Mouse (Mus musculus): ENCODE results near the gene Cdk10.
"Not testable (repeated sequence)": the region's sequence is repeated elsewhere in the genome, so short reads cannot be mapped to it uniquely, and the experiment has no call there.

Cdk10 gene

DNA sequence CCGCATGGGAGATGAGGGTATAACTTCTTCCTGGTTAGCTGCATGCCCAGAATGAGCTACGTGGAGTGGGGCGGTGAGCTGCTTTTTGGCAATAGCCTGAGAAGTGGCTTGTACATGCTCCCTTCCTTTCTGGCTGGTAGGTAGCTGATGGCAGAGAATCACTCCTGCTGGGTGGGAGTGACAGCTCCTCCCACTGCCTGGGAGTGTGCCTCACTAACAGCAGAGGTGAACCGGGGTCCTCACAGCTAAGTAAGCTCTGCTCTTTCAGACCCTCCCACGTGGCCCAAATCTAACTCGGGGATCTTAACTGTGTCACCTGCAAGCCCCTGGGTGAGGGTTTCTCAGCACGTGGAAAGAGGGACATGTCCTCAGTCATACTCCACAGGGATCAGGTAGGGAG, 7.9 kb downstream of the Cdk10 start:
- in situ Hi-C loops (cut with MboI, MseI) = loop anchor here (25.0 kb wide), 1 partner anchor 355 kb away; no protein-coding TSS in a partner anchor

DNA sequence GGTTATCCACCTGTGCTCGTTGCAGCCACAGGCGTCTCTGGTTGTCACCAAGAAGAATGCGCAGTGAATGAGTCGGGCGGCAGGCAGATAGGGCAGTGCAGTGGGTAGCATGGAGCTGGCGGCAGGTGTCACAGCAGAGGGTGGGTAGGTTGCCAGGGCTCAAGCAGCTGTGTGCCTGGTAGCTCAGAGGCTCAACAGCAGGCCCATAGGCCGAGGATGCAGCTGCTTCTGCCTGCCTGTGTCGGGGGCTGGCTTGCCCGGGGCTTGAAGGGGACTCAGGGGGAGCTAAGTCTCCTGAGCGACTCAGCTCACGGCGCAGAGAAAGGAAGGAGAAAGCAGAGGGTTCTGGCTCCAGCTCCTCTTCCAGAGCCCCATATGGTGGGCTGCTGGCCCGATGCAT, 8.7 kb downstream of the Cdk10 start:
- in situ Hi-C loops (cut with MboI, MseI) = loop anchor here (25.0 kb wide), 1 partner anchor 354 kb away; no protein-coding TSS in a partner anchor

DNA sequence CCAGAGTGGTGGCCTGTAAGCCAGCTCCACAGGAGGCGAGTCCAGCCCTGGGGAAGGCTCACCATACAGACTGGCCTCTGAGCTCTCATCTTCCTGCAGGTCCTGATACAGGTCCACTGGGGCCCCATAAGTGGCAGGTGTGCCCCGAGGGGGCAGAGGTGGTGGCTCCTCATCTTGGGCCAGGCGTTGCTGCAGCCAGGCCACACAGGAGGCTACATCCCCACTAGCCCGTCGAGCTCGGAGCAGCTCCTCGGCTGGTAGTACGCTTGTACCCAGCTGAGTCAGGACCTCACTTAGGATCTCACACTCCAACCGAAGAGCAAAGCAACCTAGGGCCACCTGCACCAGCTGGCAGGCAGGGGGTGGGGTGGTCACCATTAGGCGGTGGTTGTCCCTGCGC, 9.1 kb downstream of the Cdk10 start:
- in situ Hi-C loops (cut with MboI, MseI) = loop anchor here (25.0 kb wide), 1 partner anchor 354 kb away; no protein-coding TSS in a partner anchor

DNA sequence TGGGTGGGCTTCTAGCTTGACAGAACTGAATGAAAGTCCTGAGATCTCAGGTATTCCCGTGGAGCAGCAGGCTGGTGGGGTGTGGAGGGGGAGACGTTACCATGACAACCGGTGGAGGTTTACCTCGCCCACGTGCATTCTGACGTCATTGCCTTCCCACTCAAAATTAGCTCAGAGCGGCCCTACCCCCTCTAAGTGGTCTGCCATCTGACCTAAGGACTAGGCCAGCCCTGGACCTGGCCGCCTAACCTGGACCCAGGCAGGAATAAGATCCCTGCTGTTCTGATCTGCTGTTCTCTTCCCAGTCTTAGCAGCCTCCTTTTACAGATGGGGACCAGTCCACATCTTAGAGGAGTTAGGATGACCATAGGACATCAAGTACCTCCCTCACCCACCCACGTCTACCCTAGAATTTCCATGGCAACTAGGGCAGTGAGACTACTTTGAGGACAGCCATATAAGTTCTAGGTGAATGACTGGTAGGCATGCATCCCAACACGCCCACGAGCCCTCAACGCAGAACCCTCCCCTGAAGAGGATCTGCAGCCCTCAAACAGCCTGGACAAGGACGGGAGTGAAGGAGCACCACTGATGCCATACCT, 10.4 kb downstream of the Cdk10 start:
- in situ Hi-C loops (cut with MboI, MseI) = loop anchor here (25.0 kb wide), 1 partner anchor 352 kb away; no protein-coding TSS in a partner anchor

DNA sequence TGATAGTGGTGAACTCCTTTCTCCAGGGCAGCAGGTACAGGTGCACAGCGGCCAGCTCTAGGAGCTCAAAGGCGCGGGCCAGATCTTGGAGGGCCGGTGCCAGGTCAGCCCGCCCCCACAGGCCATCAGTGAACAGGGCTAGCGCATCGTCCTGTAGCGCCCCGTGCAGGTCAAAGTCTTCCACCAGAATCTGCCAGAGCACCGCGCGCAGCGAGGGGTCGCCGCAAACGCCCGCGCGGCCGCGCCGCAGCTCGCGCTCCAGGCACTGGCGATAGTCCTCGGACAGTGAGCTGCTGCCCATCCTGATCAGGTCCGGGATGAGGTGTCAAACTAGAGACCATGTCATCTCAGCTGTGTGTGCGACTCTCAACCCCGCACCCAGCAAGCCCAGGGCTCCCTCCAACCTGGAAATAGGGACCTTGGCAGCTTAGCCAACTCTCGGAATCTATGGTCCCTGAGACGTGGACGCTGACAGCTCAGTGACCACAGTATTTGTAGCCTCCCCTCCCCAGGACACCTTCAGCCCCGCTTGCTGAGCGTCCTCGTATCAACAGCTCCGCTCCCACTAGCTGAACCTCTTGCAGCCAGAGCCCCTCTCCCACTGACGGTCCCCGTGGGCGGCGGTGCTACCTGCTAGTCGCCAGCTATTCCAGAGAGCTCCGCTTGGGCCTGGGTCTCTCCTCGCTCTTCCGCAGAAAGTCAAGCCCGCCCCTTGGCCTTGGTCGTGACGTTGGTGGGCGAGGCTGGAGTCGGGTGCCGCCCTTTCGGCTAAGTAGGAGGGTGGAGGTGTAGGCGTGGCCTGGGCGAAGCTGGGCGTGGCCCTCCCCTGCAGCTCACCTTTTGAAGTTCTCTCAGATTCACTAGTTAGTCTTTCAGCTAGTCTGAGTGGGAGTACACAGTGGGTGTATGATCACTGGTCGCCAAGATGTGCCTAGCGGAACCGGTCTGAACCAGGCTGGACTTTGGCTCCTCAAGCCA, 11.2 kb downstream of the Cdk10 start, which contains the start of gene Spata2l:
Spata2l (minus strand) TSS at position 714 of the 978 bp plus-strand sequence.
- in situ Hi-C loops (cut with MboI, MseI) = loop anchor here (25.0 kb wide), 1 partner anchor 351 kb away; no protein-coding TSS in a partner anchor

DNA sequence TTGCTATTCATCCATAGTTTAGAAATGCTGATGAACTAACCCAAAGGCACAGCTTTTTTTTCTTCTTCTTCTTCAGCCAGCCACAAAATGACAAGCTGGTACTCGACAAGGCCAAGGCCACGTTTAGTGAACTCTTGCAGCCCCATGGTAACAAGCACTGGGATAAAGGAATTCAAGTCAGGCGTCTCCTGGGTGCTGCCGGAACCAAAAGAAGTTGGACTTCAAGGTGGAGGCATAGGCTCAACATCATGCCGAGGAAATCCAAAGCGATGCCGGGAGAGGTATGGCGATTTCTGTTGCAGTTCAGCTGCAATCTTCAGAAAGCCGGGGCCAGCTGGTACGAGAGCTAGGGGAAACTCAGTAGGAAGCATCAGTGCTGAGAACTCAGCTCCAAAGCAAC, 14.8 kb downstream of the Cdk10 start:
- in situ Hi-C loops (cut with MboI, MseI) = loop anchor here (25.0 kb wide), 1 partner anchor 348 kb away; no protein-coding TSS in a partner anchor

DNA sequence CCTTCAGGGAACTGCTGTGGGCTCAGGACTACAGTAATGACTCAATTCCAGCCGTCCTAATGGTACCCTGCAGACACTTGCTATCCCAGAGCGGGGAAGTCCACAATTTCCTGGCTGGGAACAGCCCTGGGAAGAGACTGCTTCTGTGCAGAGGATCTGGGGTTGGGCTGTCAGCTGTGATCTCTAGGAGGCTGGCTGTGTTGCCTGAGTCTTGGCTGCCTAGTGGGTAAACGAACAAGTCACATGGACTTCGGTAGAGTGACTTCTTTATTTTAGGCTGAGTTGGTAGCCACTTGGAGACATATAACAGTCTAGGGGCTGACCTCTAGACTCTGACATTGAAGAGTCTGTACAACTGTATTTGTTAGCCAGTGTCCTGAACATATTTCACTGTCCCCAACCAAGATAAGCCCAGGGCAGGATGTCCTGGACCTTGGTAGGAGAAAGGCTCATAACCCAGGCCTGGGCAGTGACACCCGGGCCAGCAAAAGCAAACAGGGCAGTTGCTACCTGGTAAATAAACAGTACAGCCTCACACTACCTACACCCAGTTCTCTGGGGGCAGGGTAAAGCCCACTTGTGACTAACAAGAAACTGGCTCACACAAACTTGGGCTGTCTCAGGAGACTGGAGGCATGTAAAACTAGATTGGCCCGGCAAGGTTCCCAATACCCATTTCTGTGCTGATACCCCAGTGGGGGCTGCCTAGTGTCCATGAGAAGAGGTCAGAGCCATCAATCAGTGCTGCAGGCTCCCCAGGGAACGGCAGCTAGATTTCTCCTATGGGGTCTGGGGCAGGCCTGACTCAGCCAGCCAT, 17.7 kb downstream of the Cdk10 start:
- in situ Hi-C loops (cut with MboI, MseI) = loop anchor here (25.0 kb wide), 1 partner anchor 345 kb away; no protein-coding TSS in a partner anchor

DNA sequence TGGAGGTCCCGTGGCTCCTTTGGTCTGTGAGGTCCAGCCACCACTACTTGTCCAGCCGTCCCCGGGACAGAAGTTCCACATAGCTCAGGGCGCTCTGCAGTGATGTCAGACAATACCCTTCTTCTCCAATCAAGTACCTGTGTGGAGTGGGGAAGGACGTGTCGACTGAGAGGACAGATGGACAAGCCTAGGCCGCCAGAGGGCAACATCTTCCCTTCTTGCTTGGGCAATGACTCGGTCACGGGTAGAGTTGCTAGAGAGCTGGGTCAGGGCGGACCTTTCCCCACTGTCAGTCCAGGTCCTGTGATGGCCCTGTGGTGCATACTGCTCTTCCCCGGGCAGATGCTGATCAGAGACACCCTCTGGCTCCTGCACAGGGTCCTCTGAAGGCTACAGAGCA, 18.4 kb downstream of the Cdk10 start:
- in situ Hi-C loops (cut with MboI, MseI) = loop anchor here (25.0 kb wide), 1 partner anchor 344 kb away; no protein-coding TSS in a partner anchor

DNA sequence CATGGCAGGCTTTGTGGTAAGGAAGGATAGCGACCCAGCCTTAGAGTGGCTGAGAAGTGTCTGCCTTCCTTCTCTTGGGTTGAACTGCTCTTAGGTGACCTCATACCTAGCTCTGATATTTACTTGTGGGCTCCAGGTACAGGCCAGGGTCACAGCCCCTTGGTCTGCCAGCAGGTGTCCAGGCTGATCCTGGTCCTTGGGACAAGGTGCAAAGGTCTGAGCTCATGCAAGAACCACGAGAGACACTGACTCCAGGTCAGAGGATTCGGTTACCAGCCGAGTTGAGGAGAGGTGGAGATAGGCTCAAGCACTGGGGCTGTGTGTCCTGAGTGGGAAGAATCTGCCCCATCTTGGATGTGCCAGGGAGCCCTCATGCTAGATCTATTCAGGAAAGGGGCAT, 19.7 kb downstream of the Cdk10 start:
- in situ Hi-C loops (cut with MboI, MseI) = loop anchor here (25.0 kb wide), 1 partner anchor 343 kb away; no protein-coding TSS in a partner anchor

DNA sequence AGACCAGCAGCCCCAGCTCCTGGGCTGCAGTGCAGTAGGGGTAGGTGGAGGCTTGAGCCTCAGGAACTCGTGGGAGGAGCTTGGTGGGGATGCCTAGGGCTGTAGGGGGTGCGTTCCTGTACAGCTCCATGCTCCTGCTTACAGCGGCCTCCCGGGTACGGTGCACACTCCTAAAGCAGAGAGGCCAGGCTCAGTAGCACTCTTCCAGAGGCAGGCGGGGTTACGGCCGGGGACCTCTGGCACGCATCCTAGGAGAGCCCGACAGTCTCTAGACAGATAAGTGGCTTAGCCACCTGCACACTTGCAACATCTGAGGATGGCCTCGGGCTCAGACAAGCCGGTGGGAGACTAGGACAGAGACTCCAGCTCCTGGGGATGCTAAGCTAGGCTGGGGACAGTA, 20.9 kb downstream of the Cdk10 start:
- in situ Hi-C loops (cut with MboI, MseI) = loop anchor here (25.0 kb wide), 1 partner anchor 342 kb away; no protein-coding TSS in a partner anchor

DNA sequence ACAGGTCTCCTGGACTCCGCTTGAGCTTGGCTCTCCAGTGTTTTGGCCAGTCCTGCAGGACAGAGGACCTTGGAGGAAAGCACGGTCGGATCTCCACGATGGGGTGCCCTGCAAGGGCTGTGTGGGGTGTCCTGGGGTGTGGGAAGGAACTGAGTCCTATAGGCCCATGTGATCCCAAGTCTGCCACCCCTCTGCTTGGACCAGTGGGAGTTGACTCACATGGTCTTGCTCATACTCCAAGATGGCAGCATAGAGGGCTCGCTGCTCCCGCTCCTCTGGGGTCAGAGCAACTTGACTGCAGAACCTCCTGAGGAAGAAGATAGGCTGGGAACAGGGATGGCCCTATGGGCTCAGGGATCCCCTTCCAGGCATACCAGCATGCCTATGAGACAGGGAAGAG, 23.1 kb downstream of the Cdk10 start:
- in situ Hi-C loops (cut with MboI, MseI) = loop anchor here (25.0 kb wide), 1 partner anchor 340 kb away; no protein-coding TSS in a partner anchor

DNA sequence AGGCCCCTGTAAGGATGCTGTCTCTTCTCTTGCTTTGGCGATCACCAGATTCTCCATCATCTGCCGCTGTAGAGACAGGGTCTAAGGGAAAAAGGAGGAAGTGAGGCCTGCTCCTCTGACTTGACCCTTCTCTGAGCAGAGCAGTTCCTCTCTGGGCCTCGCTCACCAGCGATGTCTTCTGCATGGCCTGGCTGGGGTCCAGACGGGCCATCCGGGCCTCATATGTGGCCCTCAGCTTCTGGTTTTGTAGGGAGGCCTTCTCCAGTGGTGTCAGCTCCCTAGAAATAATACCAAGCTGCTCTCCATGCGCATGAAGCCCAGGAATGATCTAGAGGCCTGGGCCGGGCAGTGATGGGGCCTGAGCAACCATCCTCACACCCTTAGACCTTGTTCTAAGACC, 24.0 kb downstream of the Cdk10 start:
- in situ Hi-C loops (cut with MboI, MseI) = loop anchor here (25.0 kb wide), 1 partner anchor 339 kb away; no protein-coding TSS in a partner anchor

DNA sequence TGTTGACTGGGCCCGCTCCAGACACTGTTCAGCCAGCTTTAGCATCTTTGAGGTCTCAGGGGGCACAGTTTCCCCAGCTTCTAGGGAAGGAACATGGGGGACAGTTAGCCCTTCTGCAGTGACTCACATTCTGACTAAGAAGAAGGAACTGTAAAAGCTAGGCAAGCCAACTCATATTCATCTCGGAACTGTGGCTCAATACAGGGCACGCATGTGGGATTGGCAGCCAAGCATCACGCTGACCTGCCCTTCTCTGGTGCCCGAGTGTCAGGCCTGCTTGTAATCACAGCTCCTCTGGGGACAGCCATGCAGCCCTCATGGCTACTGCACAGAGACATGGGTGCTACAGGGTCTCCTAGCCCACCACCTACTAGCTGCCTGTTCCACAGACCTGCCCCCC, 26.3 kb downstream of the Cdk10 start:
- in situ Hi-C loops (cut with MboI, MseI) = no loop called here

DNA sequence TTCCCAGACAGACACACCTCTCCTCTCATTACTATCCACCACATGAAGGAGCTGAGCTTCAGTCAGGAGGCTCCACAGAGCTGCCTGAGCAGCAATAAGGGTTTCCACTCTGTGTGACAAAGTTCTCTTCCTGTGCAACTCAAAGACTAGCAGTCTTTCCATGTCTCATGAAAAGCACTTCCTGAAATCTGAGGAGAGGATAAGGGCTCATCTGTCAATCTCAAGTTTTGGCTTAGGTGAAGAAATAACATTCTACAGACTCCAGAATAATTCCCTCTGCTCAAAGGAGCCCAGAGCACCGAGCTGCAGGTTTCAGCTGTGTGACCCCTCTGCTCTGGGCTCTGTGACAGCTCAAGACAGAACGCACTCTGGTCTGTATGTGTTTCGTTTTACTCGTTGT, 28.3 kb downstream of the Cdk10 start:
- in situ Hi-C loops (cut with MboI, MseI) = no loop called here

DNA sequence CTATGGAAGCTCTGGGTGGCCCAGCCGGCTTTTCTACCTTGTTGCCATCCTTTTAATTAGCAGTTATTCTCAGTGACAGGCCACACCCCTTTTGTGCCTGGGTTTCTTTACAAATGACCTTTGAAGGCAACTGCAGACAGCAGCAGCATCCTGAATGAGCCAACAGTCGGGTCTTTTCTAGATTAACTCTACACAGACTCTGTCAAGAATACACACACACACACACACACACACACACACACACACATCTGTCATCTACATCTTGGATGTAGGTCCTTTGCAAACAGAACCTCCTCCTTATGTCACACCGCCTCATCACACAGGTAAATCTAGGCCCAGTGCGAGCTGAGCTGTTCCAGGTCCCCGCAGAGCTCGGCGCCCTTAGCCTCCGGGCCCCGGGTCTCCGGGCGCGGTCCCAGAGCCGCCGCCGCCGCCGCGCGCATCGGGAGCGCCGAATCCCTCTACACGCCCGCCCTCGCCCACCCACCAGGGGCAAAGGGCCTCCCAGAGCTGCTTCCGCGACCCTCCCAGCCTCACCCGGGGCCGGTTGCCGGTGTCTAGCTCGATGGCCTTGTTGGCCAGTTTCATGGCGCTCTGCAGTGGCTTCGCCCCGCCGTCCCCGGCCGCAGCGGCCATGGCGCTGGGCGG, 28.9 kb downstream of the Cdk10 start:
- in situ Hi-C loops (cut with MboI, MseI) = no loop called here

DNA sequence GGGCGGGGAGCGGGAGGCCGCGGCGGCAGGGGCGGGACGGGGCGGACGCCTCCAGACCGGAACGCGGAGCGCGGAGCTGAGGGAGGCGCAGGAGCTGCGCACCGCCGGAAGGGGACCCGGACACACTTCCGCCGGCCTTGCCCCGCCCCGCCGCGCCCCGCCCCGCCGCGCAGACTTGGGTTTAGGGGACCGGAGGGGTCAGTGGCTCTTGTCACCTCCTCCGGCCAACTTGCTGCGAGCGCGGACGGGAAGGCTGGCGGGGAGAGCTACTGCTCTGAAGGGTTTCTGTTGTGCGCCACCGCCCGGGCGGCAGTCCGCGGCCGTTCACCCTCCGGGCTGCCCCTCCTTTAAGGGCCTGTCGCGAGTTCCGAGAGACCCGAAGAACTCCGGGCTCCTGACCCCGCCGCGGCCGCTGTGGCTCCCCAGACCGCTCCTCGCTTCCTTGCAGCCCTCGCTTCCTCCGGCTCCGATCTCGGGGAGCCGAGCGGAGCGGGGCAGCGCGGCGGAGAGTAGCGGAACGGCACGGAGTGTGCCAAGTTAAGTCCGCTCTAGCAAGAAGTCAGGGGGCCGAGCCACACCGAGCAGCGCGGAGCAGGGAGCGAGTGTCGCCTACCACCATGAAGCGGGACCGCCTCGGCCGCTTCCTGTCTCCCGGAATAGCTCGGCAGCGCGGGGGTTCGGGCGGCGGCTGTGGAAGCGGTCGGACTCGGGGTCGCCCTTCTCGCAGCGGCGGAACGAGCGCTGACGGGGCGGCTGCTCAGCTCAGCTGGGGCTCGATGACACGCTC, 29.6 kb downstream of the Cdk10 start, which contains the start of the genes Zfp276 and Vps9d1:
Zfp276 (plus strand) TSS at position 97 of the 787 bp plus-strand sequence.
Vps9d1 (minus strand) TSS at position 250 of the 787 bp plus-strand sequence.
- in situ Hi-C loops (cut with MboI, MseI) = no loop called here

DNA sequence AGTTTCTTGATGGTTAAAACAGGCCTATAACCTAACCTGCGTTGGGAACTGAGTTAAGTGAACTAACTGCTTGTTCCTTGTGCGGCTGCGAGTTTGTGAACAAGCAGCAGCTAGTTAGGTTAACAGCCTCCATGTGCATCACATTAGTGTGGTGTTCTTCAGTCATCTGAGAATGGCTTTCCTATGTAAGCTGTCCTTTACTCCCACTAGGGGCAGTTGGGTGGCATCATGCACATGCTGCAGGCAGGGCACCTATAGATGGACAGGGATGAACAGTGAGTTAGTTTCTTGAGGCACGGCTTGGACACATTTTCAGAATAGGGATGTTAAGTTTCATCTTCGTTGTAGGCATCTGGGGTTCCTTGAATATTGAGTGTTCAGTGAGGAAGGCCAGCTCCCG, 30.5 kb downstream of the Cdk10 start:
- in situ Hi-C loops (cut with MboI, MseI) = no loop called here

DNA sequence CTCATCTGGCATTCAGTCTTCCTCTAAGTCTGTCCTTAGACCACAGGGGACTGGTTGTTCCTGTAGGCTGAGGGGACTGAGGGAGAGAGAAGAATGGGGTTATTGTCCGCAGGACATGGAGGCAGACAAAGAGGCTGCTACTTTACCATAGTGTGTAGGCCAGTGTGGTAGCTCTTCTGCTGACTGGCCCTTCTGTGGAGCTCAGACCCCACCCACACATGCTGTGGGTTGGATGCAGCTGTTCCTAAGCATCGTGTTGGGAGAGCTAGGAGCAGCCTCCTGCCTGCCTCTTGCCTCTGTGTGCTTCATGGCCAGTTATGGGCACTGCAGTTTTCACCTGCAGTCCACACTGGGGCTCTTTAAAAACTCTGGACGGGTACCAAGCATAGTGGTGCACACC, 32.5 kb downstream of the Cdk10 start:
- in situ Hi-C loops (cut with MboI, MseI) = no loop called here

DNA sequence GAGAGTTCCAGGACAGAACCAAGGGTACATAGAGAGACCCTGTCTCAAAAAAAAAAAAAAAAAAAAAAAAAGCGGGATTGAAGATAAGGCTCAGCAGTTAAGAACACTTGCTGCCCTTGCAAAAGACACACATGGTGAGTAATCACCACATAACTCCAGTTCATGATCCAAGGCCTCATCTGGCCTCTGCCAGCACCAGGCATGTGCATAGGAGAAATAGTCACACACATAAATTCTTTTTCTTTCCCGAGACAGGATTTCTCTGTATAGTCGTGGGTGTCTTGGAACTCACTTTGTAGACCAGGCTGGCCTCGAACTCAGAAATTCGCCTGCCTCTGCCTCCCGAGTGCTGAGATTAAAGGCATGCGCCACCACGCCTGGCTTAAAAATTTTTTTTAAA, 33.0 kb downstream of the Cdk10 start:
- in situ Hi-C loops (cut with MboI, MseI) = not testable (repeated sequence)

Data from T-helper 2 cell (primary cell).